Mouse (Mus musculus): Measurements from ENCODE around the gene Sarnp. TPM values are rescaled to one million over a fixed set of nuclear protein-coding genes. Genes with fewer than 3 reads are reported as not detected.

The Sarnp gene
- polyA plus RNA-seq (2014; fragmentation: Nextera tagmentation; extraction: Ambion mirVana), result 285 and 295 TPM in 2 replicates

DNA sequence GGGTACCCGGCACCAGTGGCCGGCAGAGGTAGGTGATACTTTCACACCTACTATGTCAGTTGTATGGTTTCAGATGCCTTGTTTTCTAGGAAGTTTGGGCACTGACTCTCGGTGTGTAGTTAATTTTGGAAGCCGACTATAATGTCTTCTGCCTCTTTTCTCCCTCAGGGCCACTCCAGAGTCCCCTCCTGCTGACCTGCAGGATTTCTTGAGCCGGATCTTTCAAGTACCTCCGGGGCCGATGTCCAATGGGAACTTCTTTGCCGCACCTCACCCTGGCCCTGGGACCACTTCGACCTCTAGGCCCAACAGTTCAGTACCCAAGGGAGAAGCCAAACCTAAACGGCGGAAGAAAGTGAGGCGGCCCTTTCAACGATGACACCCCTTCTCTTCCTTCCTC, at the start of gene Sarnp:
Gene Sarnp, plus strand, starts transcription at position 301 of the 400 bp plus-strand sequence.
- no peak for ATAC-seq (ENCODE audit: insufficient number of reproducible peaks, low FRiP score, low TSS enrichment, low read depth)

DNA sequence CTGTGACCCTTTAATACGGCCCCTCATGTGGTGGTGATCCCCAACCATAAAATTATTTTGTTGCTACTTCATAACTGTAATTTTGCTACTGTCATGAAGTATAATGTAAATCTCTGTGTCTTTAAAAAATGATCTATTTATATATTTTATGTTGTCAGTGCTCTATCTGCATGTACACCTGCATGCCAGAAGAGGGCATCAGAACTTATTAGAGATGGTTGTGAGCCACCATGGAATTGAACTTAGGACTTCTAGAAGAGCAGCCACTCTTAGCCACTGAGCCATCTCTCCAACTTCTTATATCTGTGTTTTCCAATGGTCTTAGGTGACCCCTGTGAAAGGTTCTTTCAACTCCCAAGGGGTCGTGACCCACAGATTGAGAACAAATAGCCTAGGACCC, 44.2 kb upstream of the Sarnp start:
- Histone ChIP-seq H3K4me1 (ENCODE audit: control insufficient read depth, insufficient read depth, low read length) (no peaks in the 10 kb centered on the region), H3K4me2 (ENCODE audit: low read depth, severe bottlenecking) (no peak overlapping the region), H3K36me3 (ENCODE audit: control insufficient read depth, insufficient read depth, low read length) (no peaks in the 10 kb centered on the region), H3K27ac (replicated peaks; ENCODE audit: low read depth, low read length) (no peak overlapping the region), H3K27me3 (ENCODE audit: control insufficient read depth, insufficient read depth, low read length) (no peaks in the 10 kb centered on the region), H3K9ac (ENCODE audit: low read length) (no peak overlapping the region), H3K4me3 (ENCODE audit: low read depth, low read length) (no peak overlapping the region), H3K9me3 (ENCODE audit: control insufficient read depth, low read length) (no peaks in the 10 kb centered on the region)
- ATAC-seq (ENCODE audit: insufficient number of reproducible peaks, low FRiP score, low TSS enrichment, low read depth), result no peak
- WGBS, result 81% methylated on average over 2 of the region's 2 CpGs
- DNase-seq (ENCODE audit: low spot score), result no peak

More for the DNA sequence above, at the start of gene Sarnp:
- DNase-seq (ENCODE audit: low spot score), result no peak
- Histone ChIP-seq H3K27me3 (ENCODE audit: control insufficient read depth, insufficient read depth, low read length) (no peaks in the 10 kb centered on the region), H3K27ac (replicated peaks; ENCODE audit: low read depth, low read length) (no peak within 1 kb of the TSS), H3K36me3 (ENCODE audit: control insufficient read depth, insufficient read depth, low read length) (peaks cover 17% of the 10 kb centered on the region; the same call in 1 of the 2 replicates), H3K9ac (ENCODE audit: low read length) (no peak within 1 kb of the TSS), H3K4me3 (ENCODE audit: low read depth, low read length) (no peak within 1 kb of the TSS), H3K9me3 (ENCODE audit: control insufficient read depth, low read length) (no peaks in the 10 kb centered on the region), H3K4me2 (ENCODE audit: low read depth, severe bottlenecking) (no peak within 1 kb of the TSS), H3K4me1 (ENCODE audit: control insufficient read depth, insufficient read depth, low read length) (no peaks in the 10 kb centered on the region)
- WGBS, result 90% methylated on average over 13 of the region's 13 CpGs

DNA sequence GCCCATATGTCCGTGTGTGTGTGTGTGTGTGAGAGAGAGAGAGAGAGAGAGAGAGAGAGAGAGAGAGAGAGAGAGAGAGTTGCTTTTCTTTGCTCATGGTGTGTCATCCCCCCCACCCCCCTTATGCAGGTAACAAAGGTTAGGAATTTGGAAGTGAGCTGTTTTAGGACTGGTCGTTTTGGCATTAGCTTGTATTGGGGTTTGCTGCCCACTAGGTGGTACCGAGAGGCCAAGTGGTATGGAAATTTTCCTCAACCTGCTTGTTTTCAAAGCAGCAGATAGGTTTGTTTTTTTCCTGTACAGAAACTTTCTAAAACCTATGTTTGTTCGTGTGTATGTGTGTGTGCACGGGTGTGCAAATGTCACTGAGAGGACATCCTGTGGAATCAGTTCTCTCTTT, 43.4 kb upstream of the Sarnp start:
- DNase-seq (ENCODE audit: low spot score) (no peak), ATAC-seq (ENCODE audit: insufficient number of reproducible peaks, low FRiP score, low TSS enrichment, low read depth) (no peak)
- no peaks in the 10 kb centered on the region for H3K27me3 ChIP-seq (ENCODE audit: control insufficient read depth, insufficient read depth, low read length)
- no peak overlapping the region for H3K4me2 ChIP-seq (ENCODE audit: low read depth, severe bottlenecking)
- H3K9ac ChIP-seq (ENCODE audit: low read length), result no peak overlapping the region
- 26% methylated on average over 5 of the region's 5 CpGs for WGBS
- H3K9me3 ChIP-seq (ENCODE audit: control insufficient read depth, low read length), result no peaks in the 10 kb centered on the region
- no peaks in the 10 kb centered on the region for H3K4me1 ChIP-seq (ENCODE audit: control insufficient read depth, insufficient read depth, low read length)
- no peak overlapping the region for H3K27ac ChIP-seq (replicated peaks; ENCODE audit: low read depth, low read length)
- no peaks in the 10 kb centered on the region for H3K36me3 ChIP-seq (ENCODE audit: control insufficient read depth, insufficient read depth, low read length)
- no peak overlapping the region for H3K4me3 ChIP-seq (ENCODE audit: low read depth, low read length)

DNA sequence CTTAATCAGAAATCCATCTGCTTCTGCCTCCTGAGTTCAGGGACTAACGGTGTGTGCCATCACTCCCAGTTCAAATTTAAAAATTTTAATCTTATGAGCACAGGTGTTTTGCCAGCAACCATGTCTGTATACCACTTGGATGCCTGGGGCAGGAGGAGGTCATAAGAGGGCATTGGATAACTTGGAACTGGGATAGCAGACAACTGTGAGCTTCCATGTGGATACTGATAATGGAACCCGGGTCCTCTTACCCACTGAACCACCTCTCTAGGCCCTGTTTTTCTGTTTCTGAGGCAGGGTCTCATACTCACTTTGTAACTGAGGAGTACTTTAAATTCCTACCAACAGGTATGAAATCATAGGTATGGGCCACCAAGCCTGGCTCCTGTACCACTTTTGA, 38.7 kb upstream of the Sarnp start:
- ATAC-seq (ENCODE audit: insufficient number of reproducible peaks, low FRiP score, low TSS enrichment, low read depth) (no peak), DNase-seq (ENCODE audit: low spot score) (no peak)
- Histone ChIP-seq H3K9me3 (ENCODE audit: control insufficient read depth, low read length) (no peaks in the 10 kb centered on the region), H3K27me3 (ENCODE audit: control insufficient read depth, insufficient read depth, low read length) (no peaks in the 10 kb centered on the region), H3K27ac (replicated peaks; ENCODE audit: low read depth, low read length) (peak overlapping the region; percentile 78; the same call in 1 of the 2 replicates), H3K4me1 (ENCODE audit: control insufficient read depth, insufficient read depth, low read length) (peaks cover 8% of the 10 kb centered on the region), H3K4me2 (ENCODE audit: low read depth, severe bottlenecking) (no peak overlapping the region), H3K4me3 (ENCODE audit: low read depth, low read length) (no peak overlapping the region), H3K9ac (ENCODE audit: low read length) (no peak overlapping the region), H3K36me3 (ENCODE audit: control insufficient read depth, insufficient read depth, low read length) (no peaks in the 10 kb centered on the region)
- WGBS, result 84% methylated on average over 2 of the region's 2 CpGs

DNA sequence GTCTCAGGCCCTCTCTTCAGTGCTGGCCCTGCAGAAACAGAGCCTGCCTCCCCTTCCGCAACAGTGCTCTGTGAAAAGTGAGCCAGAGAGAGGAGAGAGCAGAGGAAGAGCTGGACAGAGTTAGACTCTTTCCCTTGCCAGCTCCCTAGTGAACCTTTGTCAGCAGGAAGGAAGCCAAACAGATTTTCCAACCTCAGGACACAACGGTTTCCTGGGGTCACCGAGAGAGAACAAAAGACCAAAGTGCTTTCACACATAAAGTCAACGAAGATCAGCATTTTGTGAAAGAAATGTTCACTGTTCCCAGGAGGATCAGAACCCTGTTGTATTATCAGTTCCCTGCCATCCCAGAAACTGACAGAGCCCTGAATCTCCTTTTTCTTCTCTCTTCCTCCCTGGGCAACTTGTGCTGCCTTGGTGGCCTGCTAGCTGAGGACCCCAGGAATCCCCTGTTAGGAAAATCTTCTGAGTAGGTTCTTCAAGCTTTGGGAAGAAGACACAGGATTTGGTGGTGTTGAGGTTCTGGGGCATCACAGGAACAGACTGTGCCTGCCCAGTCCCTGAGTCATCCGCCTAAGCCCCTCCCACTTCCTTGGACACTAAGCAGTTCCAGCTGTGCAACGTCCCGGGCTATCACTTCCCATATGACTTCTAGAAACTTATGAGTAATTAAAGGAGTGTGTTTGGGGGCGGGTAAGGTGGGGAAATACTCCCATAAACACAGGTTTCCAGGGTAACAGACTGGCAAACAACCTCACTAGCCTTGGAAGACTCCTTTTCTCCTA, 37.9 kb upstream of the Sarnp start:
- peak; percentile 82 for DNase-seq (ENCODE audit: low spot score)
- peaks cover 8% of the 10 kb centered on the region for H3K4me1 ChIP-seq (ENCODE audit: control insufficient read depth, insufficient read depth, low read length)
- WGBS, result 20% methylated on average over 8 of the region's 8 CpGs
- no peaks in the 10 kb centered on the region for H3K27me3 ChIP-seq (ENCODE audit: control insufficient read depth, insufficient read depth, low read length)
- no peak overlapping the region for H3K4me3 ChIP-seq (ENCODE audit: low read depth, low read length)
- peak; percentile 83 for ATAC-seq (ENCODE audit: insufficient number of reproducible peaks, low FRiP score, low TSS enrichment, low read depth)
- H3K27ac ChIP-seq (replicated peaks; ENCODE audit: low read depth, low read length), result peak overlapping the region; percentile 78
- peaks cover 4% of the 10 kb centered on the region; the same call in 1 of the 2 replicates for H3K9me3 ChIP-seq (ENCODE audit: control insufficient read depth, low read length)
- no peaks in the 10 kb centered on the region for H3K36me3 ChIP-seq (ENCODE audit: control insufficient read depth, insufficient read depth, low read length)
- peak overlapping the region; percentile 7; the same call in 1 of the 2 replicates for H3K4me2 ChIP-seq (ENCODE audit: low read depth, severe bottlenecking)
- no peak overlapping the region; the same call in 1 of the 2 replicates for H3K9ac ChIP-seq (ENCODE audit: low read length)

DNA sequence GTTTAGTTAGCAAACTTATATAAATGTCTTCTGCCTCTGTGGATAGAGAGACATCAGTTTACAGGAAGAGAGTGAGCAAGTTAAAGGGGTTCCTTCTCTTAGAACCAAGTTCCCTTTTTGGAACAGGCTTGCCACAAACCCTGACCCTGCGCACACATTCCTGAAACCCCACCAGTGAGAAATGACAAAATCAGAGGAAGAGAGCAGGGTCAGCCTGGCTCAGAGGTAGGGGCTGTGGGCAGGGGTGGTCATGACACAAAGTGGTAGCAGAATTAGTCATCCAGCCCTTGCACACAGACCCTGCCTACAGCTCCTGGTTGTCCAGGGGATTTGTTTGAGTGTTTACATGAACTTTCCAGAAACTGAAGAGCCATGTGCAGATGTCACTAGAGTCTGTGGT, 36.9 kb upstream of the Sarnp start:
- Histone ChIP-seq H3K27me3 (ENCODE audit: control insufficient read depth, insufficient read depth, low read length) (no peaks in the 10 kb centered on the region), H3K9ac (ENCODE audit: low read length) (no peak overlapping the region), H3K4me2 (ENCODE audit: low read depth, severe bottlenecking) (no peak overlapping the region), H3K36me3 (ENCODE audit: control insufficient read depth, insufficient read depth, low read length) (no peaks in the 10 kb centered on the region), H3K4me3 (ENCODE audit: low read depth, low read length) (no peak overlapping the region), H3K4me1 (ENCODE audit: control insufficient read depth, insufficient read depth, low read length) (peaks cover 8% of the 10 kb centered on the region), H3K27ac (replicated peaks; ENCODE audit: low read depth, low read length) (no peak overlapping the region), H3K9me3 (ENCODE audit: control insufficient read depth, low read length) (peaks cover 8% of the 10 kb centered on the region; the same call in 1 of the 2 replicates)
- ATAC-seq (ENCODE audit: insufficient number of reproducible peaks, low FRiP score, low TSS enrichment, low read depth) (no peak), DNase-seq (ENCODE audit: low spot score) (no peak)
- 100% methylated on average over 1 of the region's 1 CpGs for WGBS

- no peak for DNase-seq (ENCODE audit: low spot score)
- H3K36me3 ChIP-seq (ENCODE audit: control insufficient read depth, insufficient read depth, low read length), result no peaks in the 10 kb centered on the region
Observed at GRCm38 (mm10) chr10:128790398-128791124, 26.6 kb upstream of the Sarnp start, which contains the start of gene Mmp19. Gene Mmp19 (plus strand): TSS chr10:128790910.

GRCm38 (mm10) chr10:128792041-128792440, 25.1 kb upstream of the Sarnp start:
- Histone ChIP-seq H3K36me3 (ENCODE audit: control insufficient read depth, insufficient read depth, low read length) (no peaks in the 10 kb centered on the region), H3K4me2 (ENCODE audit: low read depth, severe bottlenecking) (no peak overlapping the region), H3K27me3 (ENCODE audit: control insufficient read depth, insufficient read depth, low read length) (no peaks in the 10 kb centered on the region), H3K9me3 (ENCODE audit: control insufficient read depth, low read length) (no peaks in the 10 kb centered on the region), H3K4me3 (ENCODE audit: low read depth, low read length) (no peak overlapping the region), H3K4me1 (ENCODE audit: control insufficient read depth, insufficient read depth, low read length) (no peaks in the 10 kb centered on the region), H3K27ac (replicated peaks; ENCODE audit: low read depth, low read length) (no peak overlapping the region), H3K9ac (ENCODE audit: low read length) (no peak overlapping the region)
- ATAC-seq (ENCODE audit: insufficient number of reproducible peaks, low FRiP score, low TSS enrichment, low read depth) (no peak), DNase-seq (ENCODE audit: low spot score) (no peak)

More at GRCm38 (mm10) chr10:128790398-128791124, 26.6 kb upstream of the Sarnp start, which contains the start of gene Mmp19:
- no peak for ATAC-seq (ENCODE audit: insufficient number of reproducible peaks, low FRiP score, low TSS enrichment, low read depth)
- no peaks in the 10 kb centered on the region for H3K9me3 ChIP-seq (ENCODE audit: control insufficient read depth, low read length)
- 73% methylated on average over 7 of the region's 7 CpGs for WGBS
- no peak within 1 kb of the TSS for H3K27ac ChIP-seq (replicated peaks; ENCODE audit: low read depth, low read length)
- H3K4me2 ChIP-seq (ENCODE audit: low read depth, severe bottlenecking), result no peak within 1 kb of the TSS
- no peaks in the 10 kb centered on the region for H3K4me1 ChIP-seq (ENCODE audit: control insufficient read depth, insufficient read depth, low read length)
- no peak within 1 kb of the TSS for H3K4me3 ChIP-seq (ENCODE audit: low read depth, low read length)
- no peaks in the 10 kb centered on the region for H3K27me3 ChIP-seq (ENCODE audit: control insufficient read depth, insufficient read depth, low read length)
- H3K9ac ChIP-seq (ENCODE audit: low read length), result no peak within 1 kb of the TSS

Measured in limb, embryonic 11.5 days (tissue).